Mouse (Mus musculus) limb, embryonic 12.5 days (tissue): Measurements from ENCODE around the gene Zdhhc6. TPM values are rescaled to one million over a fixed set of nuclear protein-coding genes. Genes with fewer than 3 reads are reported as not detected.

ENCODE experiments used
- ATAC-seq: fragments of 200-750 bp; cut with Nextera tagmentation; 2 replicates; pipeline ENCODE4 v1.8.0; 2017; ENCODE audit warnings: low read depth, moderate TSS enrichment; ENCODE audit not compliant: insufficient number of reproducible peaks, insufficient read depth, low FRiP score, low TSS enrichment
- H3K27ac ChIP-seq: fragments of 300-500 bp; sonication (generic); 2 replicates; pipeline ENCODE4 v1.5.1; 2016; ENCODE audit warnings: mild to moderate bottlenecking, moderate library complexity
- H3K27me3 ChIP-seq: fragments of 300-500 bp; sonication (generic); 2 replicates; pipeline ENCODE4 v1.6.1; 2016; ENCODE audit warnings: mild to moderate bottlenecking, moderate library complexity
- H3K36me3 ChIP-seq: fragments of 300-500 bp; sonication (generic); 2 replicates; pipeline ENCODE4 v1.6.1; 2016; ENCODE audit warnings: mild to moderate bottlenecking, moderate library complexity
- H3K4me1 ChIP-seq: fragments of 300-500 bp; sonication (generic); replicated peaks from 2 replicates; pipeline ENCODE4 v1.6.1; 2016
- H3K4me2 ChIP-seq: fragments of 300-500 bp; sonication (generic); 2 replicates; pipeline ENCODE4 v1.6.1; 2016; ENCODE audit warnings: mild to moderate bottlenecking, moderate library complexity
- H3K4me3 ChIP-seq: fragments of 300-500 bp; sonication (generic); replicated peaks from 2 replicates; pipeline ENCODE4 v1.5.1; 2016; ENCODE audit warnings: mild to moderate bottlenecking
- H3K9ac ChIP-seq: fragments of 300-500 bp; sonication (generic); replicated peaks from 2 replicates; pipeline ENCODE4 v1.6.1; 2016; ENCODE audit warnings: mild to moderate bottlenecking, moderate library complexity
- H3K9me3 ChIP-seq: fragments of 300-500 bp; sonication (generic); 2 replicates; pipeline ENCODE4 v1.6.1; 2016; ENCODE audit warnings: mild to moderate bottlenecking, moderate library complexity
- WGBS: fragments of 180-500 bp; shearing (Covaris S2); methylation state at CpG from one replicate; pipeline ENCODE4 v1.1.7; 2016; 5-methylcytosine and 5-hydroxymethylcytosine counted together
- polyA plus RNA-seq: library from polyadenylated mRNA; unstranded; fragments of >200 nt; fragmentation: Nextera tagmentation; extraction: Ambion mirVana; gene quantifications from 2 replicates; pipeline ENCODE4 v1.2.1, GENCODE M21; 2016

Zdhhc6 gene
- polyA plus RNA-seq, 1 experiment from 2014 or later, result 98.9 TPM

- no peak within 1 kb of the TSS for H3K9ac ChIP-seq
- ATAC-seq, result no peak
- no peak within 1 kb of the TSS for H3K27ac ChIP-seq
- no peaks in the 10 kb centered on the region for H3K9me3 ChIP-seq
- no peaks in the 10 kb centered on the region for H3K27me3 ChIP-seq
- H3K36me3 ChIP-seq, result no peaks in the 10 kb centered on the region
- H3K4me1 ChIP-seq, result no peaks in the 10 kb centered on the region
- H3K4me2 ChIP-seq, result no peak within 1 kb of the TSS
- H3K4me3 ChIP-seq, result no peak within 1 kb of the TSS
- 77% methylated on average over 6 of the region's 6 CpGs for WGBS
Observed at GRCm38 (mm10) chr19:55241186-55241645, 74.6 kb downstream of the Zdhhc6 start, which contains the start of gene Gucy2g. TSS of gene Gucy2g (minus strand) at chr19:55241236.

- no peaks in the 10 kb centered on the region for H3K36me3 ChIP-seq
- H3K4me1 ChIP-seq, result no peaks in the 10 kb centered on the region
- H3K4me3 ChIP-seq, result no peak overlapping the region
- H3K9me3 ChIP-seq, result no peaks in the 10 kb centered on the region
- 75% methylated on average over 6 of the region's 6 CpGs for WGBS
- no peak overlapping the region for H3K9ac ChIP-seq
- ATAC-seq, result no peak
- no peak overlapping the region for H3K4me2 ChIP-seq
- 0 out of 2 replicates have a peak, but pooled peaks cover 3% of the 10 kb centered on the region for H3K27me3 ChIP-seq
- no peak overlapping the region for H3K27ac ChIP-seq
Observed at GRCm38 (mm10) chr19:55239766-55240426, 75.9 kb downstream of the Zdhhc6 start.

GRCm38 (mm10) chr19:55236564-55236963 is 79.3 kb downstream of the Zdhhc6 start:
- no peak for ATAC-seq
- no peaks in the 10 kb centered on the region for H3K9me3 ChIP-seq
- 77% methylated on average over 5 of the region's 5 CpGs for WGBS

GRCm38 (mm10) chr19:55236026-55236425 is 79.8 kb downstream of the Zdhhc6 start:
- ATAC-seq, result no peak
- Histone ChIP-seq H3K36me3 (no peaks in the 10 kb centered on the region), H3K27ac (no peak overlapping the region), H3K4me2 (no peak overlapping the region), H3K9ac (no peak overlapping the region), H3K4me1 (no peaks in the 10 kb centered on the region), H3K9me3 (no peaks in the 10 kb centered on the region), H3K4me3 (no peak overlapping the region), H3K27me3 (0 out of 2 replicates have a peak, but pooled peaks cover 3% of the 10 kb centered on the region)
- 46% methylated on average over 2 of the region's 2 CpGs for WGBS

More at GRCm38 (mm10) chr19:55236564-55236963, 79.3 kb downstream of the Zdhhc6 start:
- Histone ChIP-seq H3K27ac (no peak overlapping the region), H3K4me1 (no peaks in the 10 kb centered on the region), H3K4me3 (no peak overlapping the region), H3K9ac (no peak overlapping the region), H3K4me2 (no peak overlapping the region), H3K36me3 (no peaks in the 10 kb centered on the region), H3K27me3 (0 out of 2 replicates have a peak, but pooled peaks cover 3% of the 10 kb centered on the region)

- Histone ChIP-seq H3K27ac (no peak overlapping the region), H3K4me3 (no peak overlapping the region), H3K27me3 (0 out of 2 replicates have a peak, but pooled peaks cover 3% of the 10 kb centered on the region), H3K9ac (no peak overlapping the region), H3K4me1 (no peaks in the 10 kb centered on the region), H3K9me3 (no peaks in the 10 kb centered on the region), H3K4me2 (no peak overlapping the region), H3K36me3 (no peaks in the 10 kb centered on the region)
- 82% methylated on average over 8 of the region's 8 CpGs for WGBS
- ATAC-seq, result no peak
Observed at GRCm38 (mm10) chr19:55232136-55232535, 83.7 kb downstream of the Zdhhc6 start.

GRCm38 (mm10) chr19:55231081-55231480 is 84.8 kb downstream of the Zdhhc6 start:
- no peak for ATAC-seq
- no peak overlapping the region for H3K4me3 ChIP-seq
- H3K9ac ChIP-seq, result no peak overlapping the region

GRCm38 (mm10) chr19:55227135-55227534 is 88.7 kb downstream of the Zdhhc6 start:
- Histone ChIP-seq H3K4me1 (peaks cover 7% of the 10 kb centered on the region; the same call in 1 of the 2 replicates), H3K4me3 (no peak overlapping the region), H3K4me2 (no peak overlapping the region), H3K9ac (no peak overlapping the region), H3K36me3 (no peaks in the 10 kb centered on the region), H3K9me3 (no peaks in the 10 kb centered on the region), H3K27me3 (no peaks in the 10 kb centered on the region), H3K27ac (no peak overlapping the region)
- WGBS, result 81% methylated on average over 7 of the region's 7 CpGs
- no peak for ATAC-seq

More at GRCm38 (mm10) chr19:55231081-55231480, 84.8 kb downstream of the Zdhhc6 start:
- no peaks in the 10 kb centered on the region for H3K9me3 ChIP-seq
- no peak overlapping the region for H3K27ac ChIP-seq
- H3K4me1 ChIP-seq, result no peaks in the 10 kb centered on the region
- H3K27me3 ChIP-seq, result 0 out of 2 replicates have a peak, but pooled peaks cover 3% of the 10 kb centered on the region
- no peak overlapping the region for H3K4me2 ChIP-seq
- H3K36me3 ChIP-seq, result no peaks in the 10 kb centered on the region
- 80% methylated on average over 10 of the region's 10 CpGs for WGBS

- WGBS, result 77% methylated on average over 5 of the region's 5 CpGs
- no peak for ATAC-seq
- peaks cover 7% of the 10 kb centered on the region; the same call in 1 of the 2 replicates for H3K4me1 ChIP-seq
- H3K27me3 ChIP-seq, result no peaks in the 10 kb centered on the region
- H3K9ac ChIP-seq, result no peak overlapping the region
- H3K9me3 ChIP-seq, result no peaks in the 10 kb centered on the region
- no peak overlapping the region for H3K27ac ChIP-seq
- no peaks in the 10 kb centered on the region for H3K36me3 ChIP-seq
- H3K4me2 ChIP-seq, result no peak overlapping the region
- H3K4me3 ChIP-seq, result no peak overlapping the region
Observed at GRCm38 (mm10) chr19:55226621-55227020, 89.2 kb downstream of the Zdhhc6 start.

- Histone ChIP-seq H3K9ac (no peak overlapping the region), H3K36me3 (no peaks in the 10 kb centered on the region), H3K9me3 (no peaks in the 10 kb centered on the region), H3K27ac (no peak overlapping the region), H3K4me2 (no peak overlapping the region), H3K27me3 (no peaks in the 10 kb centered on the region), H3K4me1 (peaks cover 16% of the 10 kb centered on the region), H3K4me3 (no peak overlapping the region)
- WGBS, result 91% methylated on average over 9 of the region's 9 CpGs
- no peak for ATAC-seq
Observed at GRCm38 (mm10) chr19:55222268-55222667, 93.6 kb downstream of the Zdhhc6 start.

Other genes starting within 250 kb of the Zdhhc6 start
- 18.2 and 20.4 TPM in 2 replicates for gene Gpam, start 188.8 kb downstream of the Zdhhc6 start, polyA plus RNA-seq
- not detected in 2 replicates for gene Tectb, start 135.3 kb downstream of the Zdhhc6 start, polyA plus RNA-seq
- not detected in 2 replicates for gene Gucy2g, start 74.8 kb downstream of the Zdhhc6 start, polyA plus RNA-seq
- 18.9 and 21.2 TPM in 2 replicates for gene Acsl5, start 64.1 kb downstream of the Zdhhc6 start, polyA plus RNA-seq
- 31.2 and 33.4 TPM in 2 replicates for gene Vti1a, start 263 bp upstream of the Zdhhc6 start, polyA plus RNA-seq